ENCODE assay signal across 8 mouse cellular contexts in genomic region chr9:108854241-108854696, GRCm38 (mm10). TPM values are rescaled to one million over a fixed set of nuclear protein-coding genes. Genes with fewer than 3 reads are reported as not detected.
DNase-seq lines count a peak whose midpoint lies in the region; ATAC-seq and TF ChIP-seq lines count a peak whose summit lies in the region.

No protein-coding gene starts in this region.

- peak overlapping the region; percentile 59 for H3K4me3 ChIP-seq in heart, embryonic 12.5 days
- peak overlapping the region; percentile 67 for H3K4me3 ChIP-seq in kidney, postnatal 0 days (replicated peaks; ENCODE audit: low read depth, low read length)
- H3K4me3 ChIP-seq in liver, embryonic 12.5 days, result peak overlapping the region; percentile 69

- H3K9me3 ChIP-seq in heart, embryonic 12.5 days (replicated peaks), result no peaks in the 10 kb centered on the region
- no peaks in the 10 kb centered on the region for H3K9me3 ChIP-seq in kidney, postnatal 0 days (replicated peaks; ENCODE audit: low read length)
- H3K9me3 ChIP-seq in liver, embryonic 12.5 days (replicated peaks), result no peaks in the 10 kb centered on the region

- H3K27me3 ChIP-seq in heart, embryonic 12.5 days (replicated peaks), result peaks cover 9% of the 10 kb centered on the region; the same call in 1 of the 2 replicates
- no peaks in the 10 kb centered on the region for H3K27me3 ChIP-seq in kidney, postnatal 0 days (ENCODE audit: insufficient read depth, low read length)
- H3K27me3 ChIP-seq in liver, embryonic 12.5 days (replicated peaks), result peaks cover 13% of the 10 kb centered on the region; the same call in 1 of the 2 replicates
- no peaks in the 10 kb centered on the region for H3K27me3 ChIP-seq in splenic B cell, adult 2 months (ENCODE audit: control insufficient read depth, insufficient read depth, low read length, poor library complexity, severe bottlenecking)

- peaks cover 19% of the 10 kb centered on the region for H3K36me3 ChIP-seq in heart, embryonic 12.5 days
- H3K36me3 ChIP-seq in kidney, postnatal 0 days (ENCODE audit: insufficient read depth, low read length), result no peaks in the 10 kb centered on the region
- H3K36me3 ChIP-seq in liver, embryonic 12.5 days, result 0 out of 2 replicates have a peak, but pooled peaks cover 5% of the 10 kb centered on the region
- H3K36me3 ChIP-seq in splenic B cell, adult 2 months (ENCODE audit: control insufficient read depth, insufficient read depth, low read length, poor library complexity, severe bottlenecking), result no peaks in the 10 kb centered on the region; the same call in 1 of the 2 replicates

- peak; percentile 91 for DNase-seq in CD4-positive, CD25-positive, alpha-beta regulatory T cell, adult 2 months (ENCODE audit: low read depth, low spot score)
- DNase-seq in brain, embryonic 14.5 days (ENCODE audit: low read depth), result peak; percentile 95
- peak; percentile 92 for DNase-seq in kidney, postnatal 0 days (ENCODE audit: low spot score)
- DNase-seq in naive thymus-derived CD4-positive, alpha-beta T cell, adult 2 months (ENCODE audit: low read depth), result peak; percentile 91
- peak; percentile 89 for DNase-seq in splenic B cell, adult 2 months (ENCODE audit: low read depth, low spot score)

- H3K9ac ChIP-seq in heart, embryonic 12.5 days, result peak overlapping the region; percentile 68
- peak overlapping the region; percentile 59 for H3K9ac ChIP-seq in kidney, postnatal 0 days (ENCODE audit: low read depth, low read length)
- peak overlapping the region; percentile 81 for H3K9ac ChIP-seq in liver, embryonic 12.5 days

- TF ChIP-seq CTCF in brain, embryonic 14.5 days (IDR thresholded peaks at IDR 0.05; ENCODE audit: borderline replicate concordance, extremely low read depth, insufficient read depth, insufficient read length), result 0 out of 2 replicates have a peak, but pooled peaks have one; percentile 6
- TF ChIP-seq CTCF in kidney, postnatal 0 days (IDR thresholded peaks at IDR 0.05; ENCODE audit: low read depth), result no peak

- under 1% methylated on average over 28 of the region's 28 CpGs for WGBS in heart, embryonic 12.5 days
- WGBS in kidney, postnatal 0 days, result under 1% methylated on average over 28 of the region's 28 CpGs
- WGBS in liver, embryonic 12.5 days (ENCODE audit: insufficient replicate concordance), result under 1% methylated on average over 28 of the region's 28 CpGs

- H3K4me2 ChIP-seq in heart, embryonic 12.5 days, result peak overlapping the region; percentile 82
- peak overlapping the region; percentile 86 for H3K4me2 ChIP-seq in kidney, postnatal 0 days (ENCODE audit: low read length)
- peak overlapping the region; percentile 94 for H3K4me2 ChIP-seq in liver, embryonic 12.5 days

- H3K4me1 ChIP-seq in heart, embryonic 12.5 days (replicated peaks), result peaks cover 27% of the 10 kb centered on the region
- H3K4me1 ChIP-seq in kidney, postnatal 0 days (replicated peaks; ENCODE audit: insufficient read depth, low read length), result peaks cover 5% of the 10 kb centered on the region; the same call in 1 of the 2 replicates
- H3K4me1 ChIP-seq in liver, embryonic 12.5 days, result peaks cover 34% of the 10 kb centered on the region

- TF ChIP-seq POLR2A in brain, embryonic 14.5 days (IDR thresholded peaks at IDR 0.05; ENCODE audit: borderline replicate concordance, extremely low read depth, insufficient read depth, insufficient read length, poor library complexity, severe bottlenecking), result peak; percentile 49; the same call in 1 of the 2 replicates

- peak overlapping the region; percentile 49 for H3K27ac ChIP-seq in heart, embryonic 12.5 days (ENCODE audit: poor library complexity, severe bottlenecking)
- peak overlapping the region; percentile 82 for H3K27ac ChIP-seq in kidney, postnatal 0 days
- H3K27ac ChIP-seq in liver, embryonic 12.5 days, result peak overlapping the region; percentile 80

- ATAC-seq in erythroblast, adult 5-6 weeks (replicated peaks; ENCODE audit: low FRiP score, poor library complexity, severe bottlenecking), result peak; percentile 65
- peak; percentile 78 for ATAC-seq in heart, embryonic 12.5 days (ENCODE audit: insufficient number of reproducible peaks, low FRiP score)
- ATAC-seq in kidney, postnatal 0 days (replicated peaks; ENCODE audit: low FRiP score, low read depth), result peak; percentile 73
- peak; percentile 77 for ATAC-seq in liver, embryonic 12.5 days

RNA-seq across cellular contexts. Expression of gene Slc26a6, which starts 1.2 kb away (rescaled TPM):
- 22.4 and 23.1 TPM in 2 replicates for polyA plus RNA-seq in brain, embryonic 14.5 days (2012; rRNA removed)
- total RNA-seq in erythroblast, adult 5-6 weeks (2015; ENCODE audit: low replicate concordance), result 0.63 and 23.8 TPM in 2 replicates
- total RNA-seq in erythroblast, adult 5-6 weeks (2017; ENCODE audit: low replicate concordance), result not detected in 2 replicates
- 6.0 and 8.0 TPM in 2 replicates for polyA plus RNA-seq in heart, embryonic 12.5 days (2016; fragmentation: Nextera tagmentation; extraction: Ambion mirVana)
- polyA plus RNA-seq in kidney, postnatal 0 days (2015; fragmentation: Nextera tagmentation; extraction: Ambion mirVana), result 10.7 and 12.8 TPM in 2 replicates
- 6.9 and 9.0 TPM in 2 replicates for polyA plus RNA-seq in liver, embryonic 12.5 days (2016; fragmentation: Nextera tagmentation; extraction: Ambion mirVana)

RNA-seq across cellular contexts. Expression of gene Celsr3, which starts 28.1 kb away (rescaled TPM):
- 110 and 130 TPM in 2 replicates for polyA plus RNA-seq in brain, embryonic 14.5 days (2012; rRNA removed)
- 1.9 and 5.0 TPM in 2 replicates for total RNA-seq in erythroblast, adult 5-6 weeks (2015; ENCODE audit: low replicate concordance)
- 0.09 and 1.8 TPM in 2 replicates for total RNA-seq in erythroblast, adult 5-6 weeks (2017; ENCODE audit: low replicate concordance)
- polyA plus RNA-seq in heart, embryonic 12.5 days (2016; fragmentation: Nextera tagmentation; extraction: Ambion mirVana), result 0.08 and 0.09 TPM in 2 replicates
- polyA plus RNA-seq in kidney, postnatal 0 days (2015; fragmentation: Nextera tagmentation; extraction: Ambion mirVana), result 0.06 and 0.11 TPM in 2 replicates
- polyA plus RNA-seq in liver, embryonic 12.5 days (2016; fragmentation: Nextera tagmentation; extraction: Ambion mirVana), result 0.13 and 0.15 TPM in 2 replicates

RNA-seq across cellular contexts. Expression of gene Nckipsd, which starts 46.1 kb away (rescaled TPM):
- 34.3 and 38.5 TPM in 2 replicates for polyA plus RNA-seq in brain, embryonic 14.5 days (2012; rRNA removed)
- 2.7 and 4.2 TPM in 2 replicates for total RNA-seq in erythroblast, adult 5-6 weeks (2015; ENCODE audit: low replicate concordance)
- 1.8 and 3.7 TPM in 2 replicates for total RNA-seq in erythroblast, adult 5-6 weeks (2017; ENCODE audit: low replicate concordance)
- 8.9 and 9.2 TPM in 2 replicates for polyA plus RNA-seq in heart, embryonic 12.5 days (2016; fragmentation: Nextera tagmentation; extraction: Ambion mirVana)
- 11.3 and 13.6 TPM in 2 replicates for polyA plus RNA-seq in kidney, postnatal 0 days (2015; fragmentation: Nextera tagmentation; extraction: Ambion mirVana)
- 5.6 and 9.1 TPM in 2 replicates for polyA plus RNA-seq in liver, embryonic 12.5 days (2016; fragmentation: Nextera tagmentation; extraction: Ambion mirVana)

Comparison
In these comparisons a context has a peak if more than half of its experiments do, and no peak if none do; other contexts are left out.
1. Peak in every context shown above with its lines: DNase-seq, ATAC-seq, H3K4me3 ChIP-seq and H3K27ac ChIP-seq.
2. RNA of gene Celsr3, which starts 28.1 kb away (polyA plus RNA-seq): 110 to 130 TPM in brain, embryonic 14.5 days; 0.13 to 0.15 TPM in liver, embryonic 12.5 days, 0.06 to 0.11 TPM in kidney, postnatal 0 days and 0.08 to 0.09 TPM in heart, embryonic 12.5 days; every median in the first group is over 10 times any median in the second.